Mouse (Mus musculus): ENCODE results near the gene Adra1b. TPM values are rescaled to one million over a fixed set of nuclear protein-coding genes. Genes with fewer than 3 reads are reported as not detected.

The Adra1b gene
- 6.1 and 6.2 TPM in 2 replicates for polyA plus RNA-seq (2016; fragmentation: Nextera tagmentation; extraction: Ambion mirVana)

GRCm38 (mm10) chr11:43901051-43901654 is at the start of gene Adra1b:
Adra1b (minus strand) TSS chr11:43901210.
- WGBS: 79% methylated on average over 6 of the region's 6 CpGs
- no peaks in the 10 kb centered on the region for H3K9me3 ChIP-seq (replicated peaks)
- no peak within 1 kb of the TSS for H3K4me2 ChIP-seq
- no peaks in the 10 kb centered on the region for H3K27me3 ChIP-seq (replicated peaks)
- H3K4me1 ChIP-seq (replicated peaks): no peaks in the 10 kb centered on the region
- no peaks in the 10 kb centered on the region for H3K36me3 ChIP-seq
- H3K27ac ChIP-seq (ENCODE audit: poor library complexity, severe bottlenecking): no peak within 1 kb of the TSS
- ATAC-seq (ENCODE audit: insufficient number of reproducible peaks, low FRiP score): no peak
- no peak within 1 kb of the TSS for H3K4me3 ChIP-seq
- no peak within 1 kb of the TSS for H3K9ac ChIP-seq

GRCm38 (mm10) chr11:43950274-43950673 is 49.3 kb upstream of the Adra1b start:
- Histone ChIP-seq H3K27me3 (replicated peaks) (no peaks in the 10 kb centered on the region), H3K9ac (no peak overlapping the region), H3K4me2 (no peak overlapping the region), H3K9me3 (replicated peaks) (no peaks in the 10 kb centered on the region), H3K4me3 (no peak overlapping the region), H3K4me1 (replicated peaks) (no peaks in the 10 kb centered on the region), H3K27ac (ENCODE audit: poor library complexity, severe bottlenecking) (no peak overlapping the region), H3K36me3 (no peaks in the 10 kb centered on the region)
- no peak for ATAC-seq (ENCODE audit: insufficient number of reproducible peaks, low FRiP score)
- 75% methylated on average over 1 of the region's 1 CpGs for WGBS

- 66% methylated on average over 2 of the region's 2 CpGs for WGBS
- no peak for ATAC-seq (ENCODE audit: insufficient number of reproducible peaks, low FRiP score)
Observed at GRCm38 (mm10) chr11:43943781-43944180, 42.8 kb upstream of the Adra1b start.

GRCm38 (mm10) chr11:43943167-43943566 is 42.2 kb upstream of the Adra1b start:
- H3K4me2 ChIP-seq: no peak overlapping the region
- WGBS: 74% methylated on average over 1 of the region's 1 CpGs
- no peaks in the 10 kb centered on the region for H3K9me3 ChIP-seq (replicated peaks)
- no peak for ATAC-seq (ENCODE audit: insufficient number of reproducible peaks, low FRiP score)
- H3K27ac ChIP-seq (ENCODE audit: poor library complexity, severe bottlenecking): no peak overlapping the region
- H3K4me1 ChIP-seq (replicated peaks): no peaks in the 10 kb centered on the region
- no peaks in the 10 kb centered on the region for H3K36me3 ChIP-seq
- H3K27me3 ChIP-seq (replicated peaks): no peaks in the 10 kb centered on the region
- H3K9ac ChIP-seq: no peak overlapping the region
- no peak overlapping the region for H3K4me3 ChIP-seq

More at GRCm38 (mm10) chr11:43943781-43944180, 42.8 kb upstream of the Adra1b start:
- H3K27ac ChIP-seq (ENCODE audit: poor library complexity, severe bottlenecking): no peak overlapping the region
- no peak overlapping the region for H3K9ac ChIP-seq
- no peak overlapping the region for H3K4me2 ChIP-seq
- H3K4me1 ChIP-seq (replicated peaks): no peaks in the 10 kb centered on the region
- no peaks in the 10 kb centered on the region for H3K36me3 ChIP-seq
- H3K27me3 ChIP-seq (replicated peaks): no peaks in the 10 kb centered on the region
- no peaks in the 10 kb centered on the region for H3K9me3 ChIP-seq (replicated peaks)
- no peak overlapping the region for H3K4me3 ChIP-seq

GRCm38 (mm10) chr11:43940501-43941202 is 39.6 kb upstream of the Adra1b start:
- H3K9me3 ChIP-seq (replicated peaks): no peaks in the 10 kb centered on the region

GRCm38 (mm10) chr11:43936023-43936422 is 35.0 kb upstream of the Adra1b start:
- H3K9ac ChIP-seq: no peak overlapping the region
- no peaks in the 10 kb centered on the region for H3K9me3 ChIP-seq (replicated peaks)
- H3K27ac ChIP-seq (ENCODE audit: poor library complexity, severe bottlenecking): no peak overlapping the region
- no peak overlapping the region for H3K4me3 ChIP-seq
- H3K27me3 ChIP-seq (replicated peaks): no peaks in the 10 kb centered on the region
- H3K4me2 ChIP-seq: no peak overlapping the region
- no peak for ATAC-seq (ENCODE audit: insufficient number of reproducible peaks, low FRiP score)
- no peaks in the 10 kb centered on the region for H3K36me3 ChIP-seq
- 82% methylated on average over 2 of the region's 2 CpGs for WGBS
- H3K4me1 ChIP-seq (replicated peaks): no peaks in the 10 kb centered on the region

More at GRCm38 (mm10) chr11:43940501-43941202, 39.6 kb upstream of the Adra1b start:
- no peak overlapping the region for H3K9ac ChIP-seq
- no peak for ATAC-seq (ENCODE audit: insufficient number of reproducible peaks, low FRiP score)
- no peak overlapping the region for H3K27ac ChIP-seq (ENCODE audit: poor library complexity, severe bottlenecking)
- WGBS: 86% methylated on average over 6 of the region's 6 CpGs
- H3K4me2 ChIP-seq: no peak overlapping the region
- no peaks in the 10 kb centered on the region for H3K27me3 ChIP-seq (replicated peaks)
- no peaks in the 10 kb centered on the region for H3K4me1 ChIP-seq (replicated peaks)
- no peak overlapping the region for H3K4me3 ChIP-seq
- no peaks in the 10 kb centered on the region for H3K36me3 ChIP-seq

- H3K4me2 ChIP-seq: no peak overlapping the region
- H3K9me3 ChIP-seq (replicated peaks): no peaks in the 10 kb centered on the region
- H3K9ac ChIP-seq: no peak overlapping the region
- no peaks in the 10 kb centered on the region for H3K36me3 ChIP-seq
- peaks cover 7% of the 10 kb centered on the region for H3K4me1 ChIP-seq (replicated peaks)
- no peak for ATAC-seq (ENCODE audit: insufficient number of reproducible peaks, low FRiP score)
- H3K27ac ChIP-seq (ENCODE audit: poor library complexity, severe bottlenecking): no peak overlapping the region
- no peak overlapping the region for H3K4me3 ChIP-seq
- no peaks in the 10 kb centered on the region for H3K27me3 ChIP-seq (replicated peaks)
- WGBS: 56% methylated on average over 6 of the region's 6 CpGs
Observed at GRCm38 (mm10) chr11:43933480-43933879, 32.5 kb upstream of the Adra1b start.

GRCm38 (mm10) chr11:43933000-43933399 is 32.0 kb upstream of the Adra1b start:
- H3K27me3 ChIP-seq (replicated peaks): no peaks in the 10 kb centered on the region
- ATAC-seq (ENCODE audit: insufficient number of reproducible peaks, low FRiP score): no peak
- no peak overlapping the region for H3K9ac ChIP-seq
- no peaks in the 10 kb centered on the region for H3K9me3 ChIP-seq (replicated peaks)
- H3K27ac ChIP-seq (ENCODE audit: poor library complexity, severe bottlenecking): no peak overlapping the region
- H3K4me3 ChIP-seq: no peak overlapping the region
- WGBS: 80% methylated on average over 4 of the region's 4 CpGs
- no peak overlapping the region for H3K4me2 ChIP-seq
- no peaks in the 10 kb centered on the region for H3K36me3 ChIP-seq
- H3K4me1 ChIP-seq (replicated peaks): peaks cover 7% of the 10 kb centered on the region

- no peak for ATAC-seq (ENCODE audit: insufficient number of reproducible peaks, low FRiP score)
- no peak overlapping the region for H3K27ac ChIP-seq (ENCODE audit: poor library complexity, severe bottlenecking)
- H3K4me1 ChIP-seq (replicated peaks): peaks cover 13% of the 10 kb centered on the region
- H3K36me3 ChIP-seq: no peaks in the 10 kb centered on the region
- WGBS: 80% methylated on average over 2 of the region's 2 CpGs
- no peaks in the 10 kb centered on the region for H3K27me3 ChIP-seq (replicated peaks)
- H3K9ac ChIP-seq: no peak overlapping the region
- H3K4me2 ChIP-seq: no peak overlapping the region
- H3K4me3 ChIP-seq: no peak overlapping the region
- no peaks in the 10 kb centered on the region for H3K9me3 ChIP-seq (replicated peaks)
Observed at GRCm38 (mm10) chr11:43930191-43930590, 29.2 kb upstream of the Adra1b start.

- H3K4me2 ChIP-seq: no peak overlapping the region
- no peak overlapping the region for H3K4me3 ChIP-seq
- WGBS: 45% methylated on average over 5 of the region's 5 CpGs
- ATAC-seq (ENCODE audit: insufficient number of reproducible peaks, low FRiP score): no peak; the same call in 1 of the 2 replicates
- H3K4me1 ChIP-seq (replicated peaks): peaks cover 14% of the 10 kb centered on the region
- no peak overlapping the region for H3K9ac ChIP-seq
- no peaks in the 10 kb centered on the region for H3K9me3 ChIP-seq (replicated peaks)
- H3K27me3 ChIP-seq (replicated peaks): no peaks in the 10 kb centered on the region
- H3K36me3 ChIP-seq: no peaks in the 10 kb centered on the region
- H3K27ac ChIP-seq (ENCODE audit: poor library complexity, severe bottlenecking): no peak overlapping the region
Observed at GRCm38 (mm10) chr11:43929706-43930105, 28.7 kb upstream of the Adra1b start.

GRCm38 (mm10) chr11:43929178-43929577 is 28.2 kb upstream of the Adra1b start:
- no peak for ATAC-seq (ENCODE audit: insufficient number of reproducible peaks, low FRiP score)
- 21% methylated on average over 5 of the region's 5 CpGs for WGBS
- peaks cover 14% of the 10 kb centered on the region for H3K4me1 ChIP-seq (replicated peaks)
- no peaks in the 10 kb centered on the region for H3K27me3 ChIP-seq (replicated peaks)
- no peaks in the 10 kb centered on the region for H3K9me3 ChIP-seq (replicated peaks)
- H3K36me3 ChIP-seq: no peaks in the 10 kb centered on the region
- H3K27ac ChIP-seq (ENCODE audit: poor library complexity, severe bottlenecking): no peak overlapping the region
- no peak overlapping the region for H3K4me3 ChIP-seq
- H3K4me2 ChIP-seq: no peak overlapping the region
- H3K9ac ChIP-seq: no peak overlapping the region

Measured in heart, embryonic 12.5 days (tissue).